Mouse (Mus musculus): ENCODE measurements around the gene Cnot11. TPM values are rescaled to one million over a fixed set of nuclear protein-coding genes. Genes with fewer than 3 reads are reported as not detected.

Gene Cnot11
- 16.3 TPM for polyA plus RNA-seq (2014; fragmentation: Illumina TruSeq; extraction: RNeasy Lipid Tissue Mini Kit (QIAGEN cat#74804); ENCODE audit: low read depth, low replicate concordance)

GRCm38 (mm10) chr1:39534831-39535230, at the start of gene Cnot11:
TSS of gene Cnot11 (plus strand) at chr1:39534992.

DNA sequence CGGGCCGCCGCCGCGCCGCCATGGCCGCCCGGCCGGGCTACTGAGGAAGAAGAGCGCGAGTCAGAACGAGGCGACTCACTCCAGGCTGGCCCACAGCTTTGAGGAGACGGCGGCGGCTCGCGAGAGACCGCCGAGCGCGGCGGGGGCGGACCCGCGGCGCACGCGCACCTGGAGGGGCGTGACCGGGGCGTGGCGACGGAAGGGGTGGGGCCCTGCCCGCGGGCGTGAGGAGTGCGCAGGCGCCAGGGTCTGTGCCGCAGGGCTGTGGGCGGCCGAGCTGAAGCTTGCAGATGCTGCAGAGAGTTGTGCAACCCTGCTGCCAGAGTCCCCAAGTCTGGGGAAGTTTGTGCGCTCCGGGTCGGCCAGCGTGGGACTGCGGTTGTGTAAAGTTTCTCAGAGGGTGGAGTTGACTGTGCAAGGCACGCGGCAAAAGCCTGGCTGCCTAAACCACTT, 42.5 kb downstream of the Cnot11 start, which contains the start of gene Rnf149:
Gene Rnf149, minus strand, starts transcription at position 153 of the 453 bp plus-strand sequence.

Other genes with a start within 250 kb of the Cnot11 start
- 971 TPM for gene Rpl31, start 167.2 kb upstream of the Cnot11 start, polyA plus RNA-seq (2014; fragmentation: Illumina TruSeq; extraction: RNeasy Lipid Tissue Mini Kit (QIAGEN cat#74804); ENCODE audit: low read depth, low replicate concordance)
- gene Tbc1d8, start 56.2 kb upstream of the Cnot11 start, polyA plus RNA-seq (2014; fragmentation: Illumina TruSeq; extraction: RNeasy Lipid Tissue Mini Kit (QIAGEN cat#74804); ENCODE audit: low read depth, low replicate concordance), result 82.2 TPM
- 339 TPM for gene Rnf149, start 42.4 kb downstream of the Cnot11 start, polyA plus RNA-seq (2014; fragmentation: Illumina TruSeq; extraction: RNeasy Lipid Tissue Mini Kit (QIAGEN cat#74804); ENCODE audit: low read depth, low replicate concordance)
- gene Creg2, start 116.5 kb downstream of the Cnot11 start, polyA plus RNA-seq (2014; fragmentation: Illumina TruSeq; extraction: RNeasy Lipid Tissue Mini Kit (QIAGEN cat#74804); ENCODE audit: low read depth, low replicate concordance), result 4.5 TPM
- 1.6 TPM for gene Rfx8, start 186.0 kb downstream of the Cnot11 start, polyA plus RNA-seq (2014; fragmentation: Illumina TruSeq; extraction: RNeasy Lipid Tissue Mini Kit (QIAGEN cat#74804); ENCODE audit: low read depth, low replicate concordance)

All from adipose tissue, adult 10 weeks (tissue).